Mouse (Mus musculus): ENCODE data around the gene Epc2. TPM values are rescaled to one million over a fixed set of nuclear protein-coding genes. Genes with fewer than 3 reads are reported as not detected.
A peak's percentile ranks its signal among the peaks of the same experiment; 100 is the strongest.

Epc2 gene
- polyA plus RNA-seq, 1 experiment = 5.3 TPM

GRCm38 (mm10) chr2:49433211-49433610, 18.1 kb upstream of the Epc2 start:
- H3K79me2 ChIP-seq (ENCODE audit: control insufficient read depth, insufficient read depth) = no peaks in the 10 kb centered on the region
- H3K27me3 ChIP-seq (ENCODE audit: control insufficient read depth, insufficient read depth, insufficient read length) = no peaks in the 10 kb centered on the region
- TF ChIP-seq MAX (IDR thresholded peaks at IDR 0.05) = no peak
- no peak for TF ChIP-seq CEBPB (IDR thresholded peaks at IDR 0.05; ENCODE audit: low read depth)
- no peak for TF ChIP-seq FOSL1 (IDR thresholded peaks at IDR 0.05; ENCODE audit: insufficient read depth, low read length, poor library complexity, severe bottlenecking)
- no peak for TF ChIP-seq MYOD1 (IDR thresholded peaks at IDR 0.05; ENCODE audit: control insufficient read depth, insufficient read length, low read depth)
- no peak for TF ChIP-seq CTCF (IDR thresholded peaks at IDR 0.05; ENCODE audit: control insufficient read depth, insufficient read depth, insufficient read length)
- H3K4me3 ChIP-seq (ENCODE audit: insufficient read depth, poor library complexity, severe bottlenecking) = no peak overlapping the region
- no peak overlapping the region for H3ac ChIP-seq (ENCODE audit: control insufficient read depth, insufficient read length, low read depth)
- no peaks in the 10 kb centered on the region for H3K36me3 ChIP-seq (ENCODE audit: control insufficient read depth, insufficient read depth)
- H3K79me3 ChIP-seq (ENCODE audit: low read depth) = no peaks in the 10 kb centered on the region

- H3K4me3 ChIP-seq (ENCODE audit: insufficient read depth, poor library complexity, severe bottlenecking) = no peak overlapping the region
- H3K27me3 ChIP-seq (ENCODE audit: control insufficient read depth, insufficient read depth, insufficient read length) = no peaks in the 10 kb centered on the region
- no peaks in the 10 kb centered on the region for H3K36me3 ChIP-seq (ENCODE audit: control insufficient read depth, insufficient read depth)
- H3ac ChIP-seq (ENCODE audit: control insufficient read depth, insufficient read length, low read depth) = no peak overlapping the region
- H3K79me2 ChIP-seq (ENCODE audit: control insufficient read depth, insufficient read depth) = no peaks in the 10 kb centered on the region
- H3K79me3 ChIP-seq (ENCODE audit: low read depth) = no peaks in the 10 kb centered on the region
- no peak for TF ChIP-seq MYOG (IDR thresholded peaks at IDR 0.05; ENCODE audit: control insufficient read depth, extremely low read depth, insufficient read length)
- TF ChIP-seq FOSL1 (IDR thresholded peaks at IDR 0.05; ENCODE audit: insufficient read depth, low read length, poor library complexity, severe bottlenecking) = no peak
- no peak for TF ChIP-seq MAX (IDR thresholded peaks at IDR 0.05)
- TF ChIP-seq USF1 (IDR thresholded peaks at IDR 0.05; ENCODE audit: low read depth) = no peak
- TF ChIP-seq MYOD1 (IDR thresholded peaks at IDR 0.05; ENCODE audit: control insufficient read depth, insufficient read length, low read depth) = no peak
- no peak for TF ChIP-seq CTCF (IDR thresholded peaks at IDR 0.05; ENCODE audit: control insufficient read depth, insufficient read depth, insufficient read length)
These were observed 5.0 kb upstream of the Epc2 start for GRCm38 (mm10) chr2:49446238-49446637.

DNA sequence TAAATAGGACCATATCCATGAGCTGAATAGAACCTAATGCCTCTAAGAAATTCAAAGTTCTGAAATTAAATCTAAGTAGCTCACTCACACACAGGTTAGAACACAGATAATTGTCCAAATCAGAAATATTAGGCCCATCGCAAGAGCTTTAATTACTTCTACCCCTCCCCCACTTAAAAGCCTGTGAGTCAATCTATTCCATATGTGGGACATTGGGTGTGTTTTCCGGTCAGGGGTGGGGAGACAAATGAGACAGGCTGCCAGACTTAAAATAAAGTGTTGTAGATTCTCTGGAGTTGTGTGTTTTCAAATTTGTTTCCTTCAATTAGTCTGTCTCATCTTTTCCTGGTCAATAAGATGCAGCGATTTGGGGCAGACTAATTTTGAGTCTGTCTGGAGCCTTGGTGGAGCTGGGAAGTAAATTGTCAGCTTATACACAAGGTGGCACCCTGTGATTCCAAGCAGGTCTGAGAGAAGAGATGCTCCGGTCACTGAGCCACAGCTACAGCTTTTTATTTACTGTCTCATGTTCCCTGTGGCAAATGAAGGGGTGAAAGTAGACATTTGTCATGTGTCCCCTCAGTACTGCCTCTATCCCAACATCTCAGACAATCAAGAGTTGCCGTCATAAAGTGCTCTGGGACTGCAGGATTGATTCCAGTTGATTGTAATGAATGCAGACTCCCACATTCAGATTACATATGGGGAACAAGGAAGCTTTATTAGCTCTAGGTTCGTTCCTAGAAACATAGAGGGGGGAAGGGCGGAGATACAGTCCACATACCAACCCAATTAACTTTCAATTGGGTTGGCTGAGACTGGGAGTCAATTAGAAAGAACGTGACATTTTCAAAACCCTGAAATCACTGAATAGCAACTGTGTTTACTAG, 3.5 kb upstream of the Epc2 start:
- H3K79me2 ChIP-seq (ENCODE audit: control insufficient read depth, insufficient read depth) = peaks cover 8% of the 10 kb centered on the region
- no peak overlapping the region for H3K4me3 ChIP-seq (ENCODE audit: insufficient read depth, poor library complexity, severe bottlenecking)
- no peaks in the 10 kb centered on the region for H3K27me3 ChIP-seq (ENCODE audit: control insufficient read depth, insufficient read depth, insufficient read length)
- peaks cover 7% of the 10 kb centered on the region for H3K79me3 ChIP-seq (ENCODE audit: low read depth)
- no peak overlapping the region for H3ac ChIP-seq (ENCODE audit: control insufficient read depth, insufficient read length, low read depth)
- H3K36me3 ChIP-seq (ENCODE audit: control insufficient read depth, insufficient read depth) = no peaks in the 10 kb centered on the region
- TF ChIP-seq USF1 (IDR thresholded peaks at IDR 0.05; ENCODE audit: low read depth) = no peak
- no peak for TF ChIP-seq MYOG (IDR thresholded peaks at IDR 0.05; ENCODE audit: control insufficient read depth, extremely low read depth, insufficient read length)
- TF ChIP-seq MAX (IDR thresholded peaks at IDR 0.05) = no peak
- TF ChIP-seq FOSL1 (IDR thresholded peaks at IDR 0.05; ENCODE audit: insufficient read depth, low read length, poor library complexity, severe bottlenecking) = no peak
- no peak for TF ChIP-seq MYOD1 (IDR thresholded peaks at IDR 0.05; ENCODE audit: control insufficient read depth, insufficient read length, low read depth)

DNA sequence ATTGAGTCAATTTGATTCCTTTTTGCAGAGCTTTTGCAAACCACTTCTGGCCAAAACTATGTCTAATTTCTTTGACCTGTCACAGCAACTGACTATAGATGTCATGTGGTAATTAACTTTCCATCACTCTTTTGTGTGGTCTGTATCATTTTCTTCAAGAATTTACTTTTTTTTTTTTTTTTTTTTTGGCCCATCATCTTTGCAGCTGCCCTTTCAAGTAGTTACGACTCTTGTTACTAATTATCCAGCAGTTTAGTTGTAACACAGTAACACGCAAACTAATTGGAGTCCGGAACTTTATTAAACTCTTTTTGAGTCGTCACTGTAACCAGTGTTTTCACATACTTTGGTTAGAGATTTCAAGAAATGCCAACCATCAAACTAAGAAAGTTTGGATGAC, 819 bp upstream of the Epc2 start:
- Histone ChIP-seq H3K4me3 (ENCODE audit: insufficient read depth, poor library complexity, severe bottlenecking) (peak overlapping the region; percentile 89), H3ac (ENCODE audit: control insufficient read depth, insufficient read length, low read depth) (peak overlapping the region; percentile 81), H3K79me2 (ENCODE audit: control insufficient read depth, insufficient read depth) (peaks cover 35% of the 10 kb centered on the region), H3K27me3 (ENCODE audit: control insufficient read depth, insufficient read depth, insufficient read length) (no peaks in the 10 kb centered on the region), H3K36me3 (ENCODE audit: control insufficient read depth, insufficient read depth) (no peaks in the 10 kb centered on the region), H3K79me3 (ENCODE audit: low read depth) (peaks cover 31% of the 10 kb centered on the region)
- TF ChIP-seq MAX (IDR thresholded peaks at IDR 0.05) (no peak), MYOG (IDR thresholded peaks at IDR 0.05; ENCODE audit: control insufficient read depth, extremely low read depth, insufficient read length) (no peak), CTCF (IDR thresholded peaks at IDR 0.05; ENCODE audit: control insufficient read depth, insufficient read depth, insufficient read length) (no peak), USF1 (IDR thresholded peaks at IDR 0.05; ENCODE audit: low read depth) (no peak), CEBPB (IDR thresholded peaks at IDR 0.05; ENCODE audit: low read depth) (no peak), MYOD1 (IDR thresholded peaks at IDR 0.05; ENCODE audit: control insufficient read depth, insufficient read length, low read depth) (no peak), FOSL1 (IDR thresholded peaks at IDR 0.05; ENCODE audit: insufficient read depth, low read length, poor library complexity, severe bottlenecking) (no peak)

GRCm38 (mm10) chr2:49451637-49452211, 438 bp downstream of the Epc2 start:
- Histone ChIP-seq H3K27me3 (ENCODE audit: control insufficient read depth, insufficient read depth, insufficient read length) (no peaks in the 10 kb centered on the region), H3K4me3 (ENCODE audit: insufficient read depth, poor library complexity, severe bottlenecking) (peak overlapping the region; percentile 89), H3K36me3 (ENCODE audit: control insufficient read depth, insufficient read depth) (no peaks in the 10 kb centered on the region), H3K79me3 (ENCODE audit: low read depth) (peaks cover 44% of the 10 kb centered on the region), H3ac (ENCODE audit: control insufficient read depth, insufficient read length, low read depth) (peak overlapping the region; percentile 96), H3K79me2 (ENCODE audit: control insufficient read depth, insufficient read depth) (peaks cover 47% of the 10 kb centered on the region)
- TF ChIP-seq MAX (IDR thresholded peaks at IDR 0.05) (peak; percentile 19), CTCF (IDR thresholded peaks at IDR 0.05; ENCODE audit: control insufficient read depth, insufficient read depth, insufficient read length) (peak; percentile 30), FOSL1 (IDR thresholded peaks at IDR 0.05; ENCODE audit: insufficient read depth, low read length, poor library complexity, severe bottlenecking) (no peak)

Measured in C2C12 (cell line).